Mouse (Mus musculus) hematopoietic stem cell, adult 5-6 weeks (primary cell): ENCODE measurements at regions not wholly inside any gene's neighbourhood (a gene's known extent, or its start where the extent isn't known, plus 50 kb on each side); places are given as distances from the start of the nearest gene placed in this dataset.
A peak's percentile ranks its signal among the peaks of the same experiment; 100 is the strongest.
"Not testable (repeated sequence)": the region's sequence is repeated elsewhere in the genome, so short reads cannot be mapped to it uniquely, and the experiment has no call there.

Source experiments
- ATAC-seq, 2 experiments: fragments of 125-278 bp in 1 of 2; replicated peaks in 1 of 2; 2 replicates each; pipeline ENCODE4 v1.8.0; 2016 to 2017; ENCODE audit warnings: inconsistent platforms in 2 of 2, mild to moderate bottlenecking in 2 of 2, moderate number of reproducible peaks in 2 of 2, low read depth in 1 of 2, moderate TSS enrichment in 1 of 2; ENCODE audit not compliant: low FRiP score in 2 of 2, poor library complexity in 2 of 2, severe bottlenecking in 2 of 2, insufficient read depth in 1 of 2, low TSS enrichment in 1 of 2

DNA sequence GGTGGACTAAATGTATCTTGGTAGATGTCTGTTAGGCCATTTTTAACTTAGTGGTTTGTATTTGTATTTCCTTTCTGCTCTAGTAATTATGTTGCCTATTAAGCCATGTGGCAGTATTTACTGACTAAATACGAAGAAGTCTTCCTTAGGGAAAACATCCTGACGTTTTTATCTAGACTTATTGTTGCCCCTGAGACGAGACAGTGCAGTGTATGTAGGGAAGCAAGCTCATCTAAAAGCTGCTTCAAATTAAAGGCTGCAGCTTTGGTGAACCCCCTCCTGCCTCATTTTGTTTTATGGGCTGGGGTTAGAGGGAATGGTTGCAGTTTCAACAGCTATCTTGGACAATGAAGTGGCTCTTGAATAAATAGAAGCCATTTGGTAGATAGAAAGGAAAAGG is 54.6 kb upstream of the C1galt1 start:
- ATAC-seq = no peak

DNA sequence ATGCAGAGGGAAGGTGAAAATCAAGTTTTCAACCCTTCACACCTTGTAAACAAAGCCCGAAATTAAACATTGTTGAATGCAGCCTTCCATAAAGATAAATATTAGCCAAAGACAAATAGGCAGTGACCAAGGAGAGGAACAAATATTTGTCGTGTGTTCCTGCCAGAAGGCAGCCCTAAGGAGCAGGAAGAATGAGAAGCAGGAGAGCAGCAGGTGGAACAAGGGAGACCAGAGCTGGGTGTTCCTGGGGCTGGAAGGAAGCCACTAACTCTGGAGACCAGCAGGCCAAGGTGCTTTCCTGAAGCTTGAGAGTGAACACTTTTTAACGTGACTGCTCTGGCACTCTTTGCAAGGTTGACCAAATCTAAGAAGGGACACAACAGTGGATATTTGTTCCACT is 55.6 kb upstream of the C1galt1 start:
- ATAC-seq = no peak

DNA sequence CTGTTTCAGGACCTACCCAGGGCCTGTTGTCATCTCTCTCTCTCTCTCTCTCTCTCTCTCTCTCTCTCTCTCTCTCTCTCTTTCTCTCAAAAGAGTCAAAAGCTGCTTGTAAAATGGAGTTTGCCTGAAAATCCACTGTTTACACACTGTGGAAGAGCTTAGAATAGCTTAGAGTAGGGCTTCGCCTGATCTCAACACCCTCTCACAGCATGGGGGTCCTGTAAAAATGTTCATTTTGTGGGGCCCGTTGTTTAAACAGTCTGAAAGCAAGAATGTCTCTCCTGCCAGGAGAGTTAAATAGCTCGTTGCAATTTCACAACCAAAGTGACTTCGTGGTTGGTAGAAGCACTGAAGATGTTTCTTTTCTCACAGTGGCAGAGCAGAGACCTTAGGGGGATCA is 59.2 kb upstream of the C1galt1 start:
- ATAC-seq = no peak

DNA sequence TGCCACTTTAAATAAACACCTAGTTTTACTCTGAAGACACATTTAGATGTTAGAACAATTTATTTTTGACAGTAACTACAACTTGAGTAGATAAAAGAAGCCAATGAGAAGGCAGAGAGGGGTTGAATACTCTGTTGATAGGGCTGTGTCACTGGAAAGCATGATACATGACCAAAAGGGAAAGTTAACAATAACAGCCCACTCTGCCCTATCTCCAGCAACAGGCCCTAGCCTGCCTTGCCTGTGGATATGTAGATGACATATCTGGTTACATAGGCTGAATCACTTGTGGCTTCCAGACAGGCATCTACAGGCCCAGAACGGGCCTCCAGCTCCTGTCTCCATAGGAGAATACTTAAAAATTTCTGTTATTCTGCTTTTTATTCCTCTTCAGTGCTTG is 61.6 kb upstream of the C1galt1 start:
- peak; percentile 38 to 49; a peak in 2 of 4 replicates for ATAC-seq

DNA sequence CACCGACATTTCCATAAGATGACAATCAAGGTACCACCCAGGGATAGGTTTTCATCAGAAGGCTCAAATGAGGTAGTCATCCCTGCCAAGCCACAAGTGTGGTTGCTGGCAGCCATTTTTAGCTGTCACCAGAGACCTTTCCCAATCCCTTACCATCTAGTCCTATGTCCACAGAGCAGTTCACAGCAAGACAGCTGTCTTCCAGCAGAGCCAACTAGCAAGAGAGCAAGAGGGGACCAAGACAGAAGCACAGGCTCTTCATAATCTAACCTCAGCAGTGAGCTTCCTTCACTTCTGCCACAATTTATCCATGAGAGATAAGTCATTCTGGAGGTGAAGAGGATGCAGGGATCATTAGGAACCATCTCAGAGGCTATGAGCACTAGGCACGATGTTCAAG is 64.7 kb upstream of the C1galt1 start:
- no peak for ATAC-seq

DNA sequence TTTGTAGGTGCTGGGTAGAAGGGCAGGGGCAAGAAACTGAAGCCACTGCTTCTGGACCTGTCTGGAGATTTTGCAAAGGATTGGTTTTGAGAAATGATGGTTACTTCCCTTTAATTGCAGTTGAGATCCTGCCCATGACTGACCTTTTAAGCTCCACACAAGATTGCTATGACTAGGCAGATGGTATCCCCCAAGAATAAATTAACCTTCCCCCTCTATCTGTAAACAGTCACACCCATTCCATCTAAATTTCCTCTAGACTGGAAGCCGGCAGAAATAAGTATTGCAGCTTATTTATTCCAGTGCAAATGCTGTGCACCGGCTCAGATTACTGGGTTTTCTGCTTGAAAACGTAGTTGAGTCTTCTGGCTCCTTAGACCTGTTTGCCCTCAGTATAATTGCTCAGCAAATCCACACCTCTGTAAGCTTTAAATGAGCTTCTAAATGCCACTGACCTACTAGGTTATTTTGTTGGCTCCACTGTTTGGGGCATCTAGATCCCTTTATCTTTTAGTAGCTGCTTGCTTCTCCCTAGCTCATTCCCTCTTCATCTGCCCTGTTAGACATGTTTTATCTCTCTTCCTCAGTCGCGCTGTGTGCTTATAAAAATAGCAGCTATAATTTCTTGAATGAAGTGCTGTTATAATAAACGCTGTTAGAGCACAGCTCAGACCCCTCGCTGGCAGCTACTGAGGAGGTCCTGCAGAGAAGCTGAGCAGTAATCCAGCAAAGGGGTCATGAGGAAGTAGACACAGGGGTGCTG is 65.8 kb upstream of the C1galt1 start:
- ATAC-seq = no peak; a peak in 1 of 4 replicates

DNA sequence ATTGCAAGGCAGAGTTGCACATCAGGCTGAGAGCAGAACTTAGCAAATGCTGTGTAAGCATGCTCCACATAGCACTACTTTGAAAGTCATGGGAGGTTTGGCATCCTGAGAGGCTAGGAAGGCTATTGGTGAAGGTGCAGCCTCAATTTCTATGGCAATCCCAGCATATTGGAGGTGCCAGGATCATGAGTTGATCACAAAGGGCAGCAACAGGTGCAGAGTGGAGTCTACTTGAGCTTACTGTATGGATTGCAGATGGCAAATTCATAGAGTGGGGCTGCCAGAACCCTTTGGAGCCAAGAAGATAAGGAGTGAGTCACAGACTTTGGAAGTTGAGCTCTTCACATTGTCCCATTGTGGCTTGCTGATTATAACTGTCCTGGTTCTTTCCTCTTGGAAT is 75.4 kb upstream of the Asns start:
- ATAC-seq = no peak

DNA sequence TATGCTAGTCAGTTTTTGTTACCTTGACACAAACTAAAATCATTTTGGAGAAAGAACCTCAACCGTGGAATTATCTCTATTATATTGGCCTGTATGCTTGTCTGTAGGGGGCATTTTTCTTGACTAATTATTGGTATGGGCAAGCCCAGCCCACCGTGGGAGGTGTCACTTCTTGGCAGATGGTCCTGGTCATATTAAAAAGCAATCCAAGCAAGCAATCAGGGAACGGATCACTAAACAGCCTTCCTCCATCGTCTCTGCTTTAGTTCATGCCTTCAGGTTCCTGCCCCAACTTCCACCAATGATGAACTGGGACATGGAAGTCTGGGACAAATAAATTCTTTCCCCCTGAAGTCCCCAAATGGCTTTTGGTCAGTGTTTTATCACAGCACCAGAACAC is 74.6 kb upstream of the Asns start:
- ATAC-seq = no peak

DNA sequence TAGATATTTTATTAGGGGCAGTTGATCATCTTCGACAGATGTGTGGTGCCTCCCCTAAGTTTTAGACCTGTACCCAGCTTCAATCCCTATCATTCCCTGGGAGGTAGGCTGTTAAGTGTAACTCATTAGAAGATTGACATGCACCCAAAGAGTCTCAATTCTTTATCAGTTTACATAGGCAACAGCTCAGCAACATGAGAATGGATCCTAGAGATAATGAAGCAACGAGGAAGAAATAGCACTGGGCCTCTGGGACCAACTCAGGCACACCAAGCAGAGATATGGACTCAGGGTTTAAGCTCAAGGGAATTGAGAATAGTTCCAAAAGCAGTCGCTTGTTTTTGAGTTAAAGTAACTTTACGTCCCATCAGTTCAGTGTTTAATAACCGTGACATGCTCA is 66.3 kb upstream of the Asns start:
- no peak for ATAC-seq

DNA sequence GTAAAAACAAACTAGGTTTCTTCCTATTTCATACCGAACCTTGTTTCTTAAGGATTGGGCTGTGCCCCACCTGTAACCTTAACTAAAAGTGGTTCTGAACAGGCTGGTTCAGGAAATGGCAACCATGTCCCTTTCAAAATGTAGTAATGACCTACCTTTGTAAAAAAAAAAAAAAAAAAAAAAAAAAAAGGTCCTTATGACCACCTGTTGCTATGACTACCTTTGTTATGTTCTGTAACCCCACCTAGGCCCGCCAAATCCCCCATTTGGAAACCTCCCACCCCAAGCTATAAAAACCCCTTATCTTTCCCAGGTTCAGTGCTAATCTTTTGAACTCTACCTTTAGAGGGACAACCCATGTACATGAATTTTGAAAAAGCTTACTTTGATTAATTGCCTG is 60.8 kb upstream of the Asns start:
- ATAC-seq = no peak

DNA sequence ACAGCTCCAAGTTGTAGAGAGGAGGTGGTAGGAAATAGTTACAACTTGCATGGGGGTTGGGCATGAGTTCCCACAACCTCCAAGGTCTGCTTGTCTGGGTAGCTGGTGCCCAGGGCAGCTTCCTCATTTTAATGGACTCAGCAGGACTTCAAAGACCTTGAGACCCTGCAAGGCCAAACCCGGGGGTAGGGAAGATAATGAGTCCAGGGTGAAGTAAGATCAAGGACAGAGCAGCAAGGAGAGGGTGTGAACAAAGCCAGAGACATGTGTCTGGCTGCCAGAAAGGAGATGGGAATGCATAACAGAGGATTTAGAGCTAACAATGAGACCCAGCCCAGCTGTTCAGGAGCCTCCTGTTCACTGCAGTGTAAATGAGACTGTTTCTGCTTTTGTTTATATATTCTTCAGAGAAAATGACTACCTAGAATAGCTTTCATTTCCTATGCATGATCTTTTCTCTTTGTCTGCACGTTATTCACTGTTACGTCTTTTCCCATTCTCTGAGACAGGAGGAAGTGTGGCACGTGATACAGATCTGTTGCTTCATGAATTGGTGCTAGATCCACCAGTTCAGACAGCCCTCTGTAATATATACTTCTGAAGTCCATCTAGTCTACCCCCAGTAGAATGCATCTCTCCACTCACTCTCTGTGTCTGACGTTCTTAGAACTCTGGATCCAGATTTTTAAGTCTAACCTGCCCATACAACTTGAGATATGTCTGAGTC is 60.0 kb upstream of the Asns start:
- ATAC-seq = peak; percentile 48 to 49; a peak in 2 of 4 replicates

DNA sequence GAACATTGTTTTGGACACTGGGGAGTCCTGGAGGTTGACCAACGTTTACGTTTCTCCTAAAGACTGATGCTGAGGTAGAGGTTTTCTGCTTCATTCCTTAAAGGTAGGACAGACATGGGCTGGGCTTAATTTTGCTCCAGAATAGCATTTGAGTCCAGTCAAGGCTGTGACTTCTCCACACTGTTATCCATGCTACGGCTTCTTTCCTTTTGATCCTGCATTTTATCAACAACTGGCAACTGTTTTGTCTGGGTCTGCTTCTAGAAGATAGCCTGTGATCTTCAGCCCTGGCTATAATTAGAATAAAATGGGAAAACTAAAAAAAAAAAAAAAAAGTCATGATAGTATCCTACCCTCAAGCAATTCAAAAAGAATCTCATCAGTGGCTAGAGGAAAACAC is 55.5 kb upstream of the Asns start:
- no peak for ATAC-seq

DNA sequence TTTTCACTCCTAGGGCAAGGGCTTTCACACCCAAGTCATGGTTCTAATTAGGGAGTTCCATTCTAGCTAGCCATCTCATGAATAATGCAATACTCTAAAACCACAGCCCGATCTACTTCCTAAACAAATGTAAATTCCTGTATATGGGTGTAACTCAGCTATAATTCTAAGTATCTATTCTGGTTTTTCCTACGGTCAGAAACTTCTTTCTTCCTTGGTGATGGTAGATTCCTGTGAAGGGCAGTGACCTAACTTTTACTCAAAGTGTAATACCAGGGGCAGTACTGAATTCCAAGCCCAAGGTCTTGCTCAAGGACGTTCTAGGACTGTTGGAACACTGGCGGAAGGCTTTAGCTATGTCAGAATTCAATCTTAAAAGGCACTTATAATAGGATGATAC is 51.2 kb upstream of the Asns start:
- ATAC-seq = not testable (repeated sequence)
